Mouse (Mus musculus) ES-Bruce4 (cell line): ENCODE measurements around the gene Cacna2d2.

Experiments
- CTCF ChIP-seq: IDR thresholded peaks from one replicate; pipeline ENCODE4 v1.8.1; 2011; ENCODE audit warnings: low read depth, low read length
- EP300 ChIP-seq: IDR thresholded peaks from 2 replicates; pipeline ENCODE4 v1.6.1; 2011; ENCODE audit warnings: low read depth, low read length; ENCODE audit not compliant: insufficient read depth
- POLR2A ChIP-seq: IDR thresholded peaks from one replicate; pipeline ENCODE4 v1.8.1; 2011; ENCODE audit warnings: low read length; ENCODE audit not compliant: insufficient read depth

- TF ChIP-seq EP300: no peak
- no peak for TF ChIP-seq CTCF
- no peak for TF ChIP-seq POLR2A
Observed at GRCm38 (mm10) chr9:107490146-107490545, 90.7 kb downstream of the Cacna2d2 start.
